Mouse (Mus musculus) stomach, postnatal 0 days (tissue): ENCODE results near the gene Glrx5.

Experiments used
- CTCF ChIP-seq: IDR thresholded peaks from 2 replicates; pipeline ENCODE4 v1.5.1; 2016; ENCODE audit warnings: antibody characterized with exemption, low read depth, mild to moderate bottlenecking, moderate library complexity
- EP300 ChIP-seq: optimal IDR thresholded peaks from 2 replicates; pipeline ENCODE3; 2016; ENCODE audit warnings: antibody characterized with exemption

DNA sequence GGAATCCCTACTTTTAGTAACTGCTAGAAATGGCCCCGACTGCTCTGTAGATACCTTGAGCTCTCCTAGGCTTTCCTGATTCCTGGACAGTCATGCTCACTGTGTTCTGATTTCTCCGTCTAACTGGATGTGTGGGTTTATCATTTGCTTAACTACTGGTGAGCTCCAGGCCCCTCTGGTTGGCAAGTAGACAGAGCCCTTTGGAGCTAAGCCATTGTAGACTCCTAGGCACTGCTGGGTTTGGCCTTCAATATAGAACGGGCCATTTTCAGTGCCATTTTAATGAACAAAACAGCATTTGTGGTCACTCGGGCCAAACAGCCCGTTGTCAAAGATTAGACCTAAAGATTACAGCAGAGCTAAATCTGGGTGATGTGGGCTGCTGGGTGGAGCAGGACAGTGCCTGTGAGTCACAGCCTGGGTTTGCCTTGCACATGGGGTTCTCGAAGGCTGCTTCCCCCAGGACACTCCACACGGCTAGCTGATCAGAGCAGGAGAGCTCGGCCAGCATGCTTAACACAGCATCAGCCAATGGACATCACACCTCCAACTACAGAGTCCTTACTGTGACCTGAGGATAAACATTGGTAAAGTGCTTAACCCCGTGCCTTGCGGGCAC is 40.3 kb upstream of the Glrx5 start:
- no peak for TF ChIP-seq EP300
- no peak for TF ChIP-seq CTCF
